Mouse (Mus musculus) left cerebral cortex, postnatal 36 days (tissue): ENCODE measurements around the gene Olfr373. TPM values are rescaled to one million over a fixed set of nuclear protein-coding genes. Genes with fewer than 3 reads are reported as not detected.

Experiments used
- total RNA-seq, 2 experiments: library from RNA; stranded (reverse); gene quantifications; 2 replicates each; pipeline ENCODE4 v1.2.3; 2021

Olfr373 gene
- total RNA-seq, 2 experiments from 2014 or later = not detected

Other genes starting within 250 kb of the Olfr373 start
- 10 to 100 TPM in 1 of 2 experiments, 1 to 10 TPM in 1; 8.7 to 13.6 TPM for gene Zfp709, start 201.2 kb upstream of the Olfr373 start, total RNA-seq
- 10 to 100 TPM; 10.5 to 11.9 TPM for gene Zfp882, start 174.6 kb upstream of the Olfr373 start, total RNA-seq
- 10 to 100 TPM; 27.5 to 29.3 TPM for gene Zfp617, start 174.5 kb upstream of the Olfr373 start, total RNA-seq
- 10 to 100 TPM; 13.5 to 18.7 TPM for gene Zfp961, start 132.1 kb upstream of the Olfr373 start, total RNA-seq
- not detected for gene Cyp4f18, start 73.6 kb upstream of the Olfr373 start, total RNA-seq
- not detected for gene Olfr372, start 42.0 kb upstream of the Olfr373 start, total RNA-seq
- gene Olfr374, start 23.9 kb downstream of the Olfr373 start, total RNA-seq = not detected
- gene Tpm4, start 51.8 kb downstream of the Olfr373 start, total RNA-seq = 10 to 100 TPM; 24.4 to 28.2 TPM
- 10 to 100 TPM; 35.0 to 47.6 TPM for gene Rab8a, start 78.0 kb downstream of the Olfr373 start, total RNA-seq
- not detected for gene Hsh2d, start 106.5 kb downstream of the Olfr373 start, total RNA-seq
- not detected for gene Cib3, start 129.7 kb downstream of the Olfr373 start, total RNA-seq
- not detected for gene Gm11034, start 130.5 kb downstream of the Olfr373 start, total RNA-seq
- gene Fam32a, start 136.6 kb downstream of the Olfr373 start, total RNA-seq = 10 to 100 TPM; 57.2 to 59.3 TPM
- 10 to 100 TPM; 75.3 to 84.9 TPM for gene Ap1m1, start 156.8 kb downstream of the Olfr373 start, total RNA-seq
- 1 to 10 TPM; 5.2 to 6.4 TPM for gene Gm10282, start 222.1 kb downstream of the Olfr373 start, total RNA-seq
- 10 to 100 TPM; 13.5 to 22.2 TPM for gene Klf2, start 235.9 kb downstream of the Olfr373 start, total RNA-seq